Mouse (Mus musculus): Measurements from ENCODE around the gene Axin2. TPM values are rescaled to one million over a fixed set of nuclear protein-coding genes. Genes with fewer than 3 reads are reported as not detected.

Axin2 gene
- polyA plus RNA-seq, 1 experiment from 2014 or later = 13.4 TPM

DNA sequence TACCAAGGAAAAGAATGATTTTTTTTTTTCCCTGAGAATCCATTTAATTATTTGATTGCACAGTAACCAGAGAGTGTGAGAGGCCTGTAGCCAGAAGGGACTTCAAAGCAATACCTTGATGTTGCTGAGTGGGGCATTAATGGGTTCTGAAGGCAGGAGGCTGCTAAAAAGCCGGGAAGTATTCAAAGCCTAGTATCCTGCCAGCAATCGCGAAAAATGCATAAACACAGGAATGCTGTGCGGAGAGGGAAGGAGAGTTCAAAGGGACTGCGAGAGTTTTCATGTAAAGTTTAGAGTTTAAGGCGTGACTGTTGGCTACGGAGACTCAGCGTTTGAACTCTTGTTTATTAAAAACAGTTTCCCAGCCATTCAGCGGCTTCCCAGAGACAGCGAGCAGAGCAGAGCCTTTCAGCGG lies 41.5 kb downstream of the Axin2 start:
- Histone ChIP-seq H3K36me3 (no peaks in the 10 kb centered on the region), H3K4me3 (peak overlapping the region; percentile 31), H3K27me3 (ENCODE audit: low read depth, poor library complexity, severe bottlenecking) (no peaks in the 10 kb centered on the region), H3K27ac (peak overlapping the region; percentile 82), H3K9me3 (replicated peaks) (no peaks in the 10 kb centered on the region), H3K4me1 (peaks cover 45% of the 10 kb centered on the region)
- DNase-seq (ENCODE audit: low spot score) = peak; percentile 54
- WGBS = under 1% methylated on average over 11 of the region's 11 CpGs

DNA sequence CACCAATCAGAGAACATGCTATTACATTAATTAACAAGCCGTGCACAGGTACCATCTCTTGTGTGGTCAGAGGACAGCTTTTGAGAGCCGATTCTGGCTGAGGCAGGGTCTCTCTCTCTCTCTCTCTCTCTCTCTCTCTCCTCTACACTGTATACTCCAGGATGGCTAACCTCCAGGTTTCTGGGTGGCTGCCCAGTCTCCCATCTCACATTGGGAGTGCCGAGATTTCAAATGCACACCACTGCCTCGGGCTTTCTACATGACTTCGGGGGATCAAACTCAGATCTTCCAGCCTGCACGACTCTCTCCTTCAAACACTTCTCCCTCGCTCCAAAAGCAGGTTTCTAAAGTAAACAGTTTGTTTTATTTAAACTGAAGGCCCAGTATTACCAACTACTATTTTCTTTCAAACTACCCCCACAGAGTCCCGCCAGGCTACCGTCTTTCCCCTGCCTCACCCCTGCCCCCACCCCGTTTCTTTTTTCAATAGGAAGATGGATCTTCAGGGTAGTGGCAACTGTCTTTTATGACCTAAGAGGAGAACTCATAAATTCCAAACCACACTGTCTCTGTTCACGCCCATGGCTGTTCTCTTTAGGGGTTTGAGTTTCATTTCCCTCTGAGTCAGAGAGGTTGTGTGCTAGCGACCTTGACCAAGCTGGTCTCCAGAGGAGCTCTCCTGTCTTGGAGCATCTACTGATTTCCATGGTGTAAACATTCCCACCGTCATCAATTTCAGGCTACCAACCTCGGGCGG lies 43.5 kb downstream of the Axin2 start:
- H3K36me3 ChIP-seq = no peaks in the 10 kb centered on the region
- DNase-seq (ENCODE audit: low spot score) = no peak
- 73% methylated on average over 15 of the region's 15 CpGs for WGBS
- H3K4me1 ChIP-seq = peaks cover 40% of the 10 kb centered on the region
- H3K9me3 ChIP-seq (replicated peaks) = no peaks in the 10 kb centered on the region
- no peaks in the 10 kb centered on the region for H3K27me3 ChIP-seq (ENCODE audit: low read depth, poor library complexity, severe bottlenecking)
- 0 out of 2 replicates have a peak overlapping the region, but pooled peaks have one; percentile 7 for H3K27ac ChIP-seq
- H3K4me3 ChIP-seq = no peak overlapping the region

DNA sequence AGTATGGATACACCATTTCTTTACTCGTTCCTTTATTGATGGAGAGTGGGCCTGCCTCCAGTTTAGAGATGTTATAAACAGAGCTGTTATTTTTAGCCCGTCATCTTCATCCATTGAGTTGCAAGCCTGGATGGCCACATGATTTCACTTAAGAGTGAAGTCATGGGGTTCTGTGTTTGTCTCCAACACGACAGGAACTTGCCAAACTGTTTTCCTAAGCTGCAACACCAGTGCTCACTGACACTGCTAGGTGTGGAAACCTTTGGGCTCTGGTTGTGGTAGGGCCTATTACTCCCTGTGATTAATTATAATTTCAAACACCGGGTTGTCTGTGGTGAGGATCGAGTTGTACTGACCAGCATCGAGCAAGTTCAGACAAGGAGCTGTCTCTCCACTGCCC lies 45.6 kb downstream of the Axin2 start:
- WGBS = 54% methylated on average over 6 of the region's 6 CpGs
- H3K27me3 ChIP-seq (ENCODE audit: low read depth, poor library complexity, severe bottlenecking) = no peaks in the 10 kb centered on the region
- H3K27ac ChIP-seq = no peak overlapping the region; the same call in 1 of the 2 replicates
- DNase-seq (ENCODE audit: low spot score) = no peak
- H3K9me3 ChIP-seq (replicated peaks) = no peaks in the 10 kb centered on the region
- no peaks in the 10 kb centered on the region for H3K36me3 ChIP-seq
- H3K4me1 ChIP-seq = peaks cover 35% of the 10 kb centered on the region
- no peak overlapping the region for H3K4me3 ChIP-seq

DNA sequence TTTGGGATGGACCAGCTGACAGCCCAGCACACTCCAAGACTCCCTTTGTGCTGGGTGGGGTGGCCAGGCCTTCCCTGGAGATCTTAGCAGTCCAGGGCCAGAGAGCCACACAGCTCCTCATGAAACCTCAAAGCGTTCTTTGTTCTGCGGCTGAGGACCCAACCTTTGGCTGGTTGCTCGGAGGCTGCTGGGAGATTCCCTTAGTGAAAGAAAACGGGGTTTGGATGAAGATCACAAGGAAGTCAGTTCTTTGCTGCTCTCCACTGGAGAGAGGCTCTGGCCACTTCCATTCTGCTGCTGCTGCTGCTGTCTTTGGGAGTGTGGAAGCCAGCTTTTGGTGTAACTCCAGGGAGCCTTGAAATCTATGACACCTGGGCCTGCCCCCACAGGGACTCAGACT lies 53.3 kb downstream of the Axin2 start:
- WGBS = 61% methylated on average over 4 of the region's 4 CpGs
- Histone ChIP-seq H3K36me3 (no peaks in the 10 kb centered on the region), H3K27ac (peak overlapping the region; percentile 38; the same call in 1 of the 2 replicates), H3K4me1 (peaks cover 25% of the 10 kb centered on the region), H3K9me3 (replicated peaks) (no peaks in the 10 kb centered on the region), H3K27me3 (ENCODE audit: low read depth, poor library complexity, severe bottlenecking) (peaks cover 15% of the 10 kb centered on the region; the same call in 1 of the 2 replicates), H3K4me3 (no peak overlapping the region)
- no peak for DNase-seq (ENCODE audit: low spot score)

DNA sequence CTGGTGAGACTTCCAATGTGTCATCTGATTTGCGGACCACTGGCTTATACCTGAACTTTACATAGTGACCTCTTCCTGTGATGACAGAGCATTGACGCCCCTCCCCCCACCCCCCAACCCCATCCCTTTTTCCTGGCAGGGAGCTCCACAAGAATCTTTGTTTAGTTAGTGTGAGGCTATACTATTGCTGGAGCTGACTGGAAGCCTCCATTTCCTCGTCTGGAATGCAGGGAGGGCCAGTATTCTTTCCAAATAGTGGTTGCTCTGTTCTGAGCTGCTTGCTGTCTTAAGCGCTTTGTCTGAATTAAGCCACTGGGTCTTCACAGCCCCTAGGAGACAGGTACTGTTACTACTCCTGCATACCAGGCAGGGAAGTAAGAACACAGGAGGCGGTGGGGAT lies 53.7 kb downstream of the Axin2 start:
- Histone ChIP-seq H3K9me3 (replicated peaks) (no peaks in the 10 kb centered on the region), H3K27me3 (ENCODE audit: low read depth, poor library complexity, severe bottlenecking) (peaks cover 15% of the 10 kb centered on the region; the same call in 1 of the 2 replicates), H3K4me3 (no peak overlapping the region), H3K4me1 (peaks cover 25% of the 10 kb centered on the region), H3K36me3 (no peaks in the 10 kb centered on the region), H3K27ac (peak overlapping the region; percentile 38)
- no peak for DNase-seq (ENCODE audit: low spot score)
- WGBS = 46% methylated on average over 5 of the region's 5 CpGs

DNA sequence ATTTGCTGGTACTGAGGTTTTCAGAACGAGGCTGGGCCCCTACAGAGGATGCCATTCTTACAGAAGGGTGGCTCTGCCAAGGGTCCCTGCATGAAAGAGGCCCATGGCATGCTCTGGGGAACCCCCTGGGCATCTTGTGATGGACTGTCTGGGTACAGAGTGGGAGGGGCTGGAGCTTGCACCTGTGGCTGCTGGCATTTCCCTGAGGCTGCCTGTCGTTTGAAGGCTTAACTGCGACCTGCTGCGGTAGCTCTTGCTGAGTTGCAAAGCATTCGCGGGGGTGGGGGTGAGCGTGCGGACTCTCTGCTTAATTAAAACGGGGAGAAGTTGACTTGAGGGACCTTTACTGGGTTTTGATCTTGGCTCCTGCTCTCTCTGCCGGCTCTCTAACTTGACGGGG lies 55.4 kb downstream of the Axin2 start:
- H3K36me3 ChIP-seq = no peaks in the 10 kb centered on the region
- H3K4me1 ChIP-seq = peaks cover 25% of the 10 kb centered on the region
- no peak for DNase-seq (ENCODE audit: low spot score)
- peaks cover 15% of the 10 kb centered on the region; the same call in 1 of the 2 replicates for H3K27me3 ChIP-seq (ENCODE audit: low read depth, poor library complexity, severe bottlenecking)
- no peaks in the 10 kb centered on the region for H3K9me3 ChIP-seq (replicated peaks)
- no peak overlapping the region; the same call in 1 of the 2 replicates for H3K27ac ChIP-seq
- no peak overlapping the region for H3K4me3 ChIP-seq
- WGBS = 23% methylated on average over 11 of the region's 11 CpGs

DNA sequence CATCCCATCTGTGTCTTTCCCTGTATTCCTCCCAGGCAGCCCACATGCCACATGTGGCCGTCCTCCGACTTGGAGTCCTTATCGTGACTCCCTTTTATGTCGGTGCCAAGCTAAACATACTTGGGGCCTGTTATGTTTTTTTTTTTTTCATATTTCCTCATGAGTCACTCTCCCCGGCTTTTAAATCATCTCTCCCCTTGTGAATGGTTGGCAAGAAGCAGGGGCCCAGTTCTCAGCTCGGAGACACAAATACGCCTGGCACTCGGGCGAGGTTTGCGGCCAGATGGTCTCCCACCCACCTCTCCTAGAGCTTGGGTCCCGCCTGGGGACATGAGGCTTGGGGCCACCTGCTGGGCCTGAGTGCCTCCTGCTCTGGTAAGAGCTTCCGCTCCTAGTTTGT lies 60.4 kb downstream of the Axin2 start:
- WGBS = 88% methylated on average over 12 of the region's 12 CpGs
- Histone ChIP-seq H3K4me3 (no peak overlapping the region), H3K36me3 (no peaks in the 10 kb centered on the region), H3K9me3 (replicated peaks) (no peaks in the 10 kb centered on the region), H3K27ac (no peak overlapping the region), H3K4me1 (peaks cover 5% of the 10 kb centered on the region), H3K27me3 (ENCODE audit: low read depth, poor library complexity, severe bottlenecking) (peaks cover 4% of the 10 kb centered on the region; the same call in 1 of the 2 replicates)
- DNase-seq (ENCODE audit: low spot score) = no peak

DNA sequence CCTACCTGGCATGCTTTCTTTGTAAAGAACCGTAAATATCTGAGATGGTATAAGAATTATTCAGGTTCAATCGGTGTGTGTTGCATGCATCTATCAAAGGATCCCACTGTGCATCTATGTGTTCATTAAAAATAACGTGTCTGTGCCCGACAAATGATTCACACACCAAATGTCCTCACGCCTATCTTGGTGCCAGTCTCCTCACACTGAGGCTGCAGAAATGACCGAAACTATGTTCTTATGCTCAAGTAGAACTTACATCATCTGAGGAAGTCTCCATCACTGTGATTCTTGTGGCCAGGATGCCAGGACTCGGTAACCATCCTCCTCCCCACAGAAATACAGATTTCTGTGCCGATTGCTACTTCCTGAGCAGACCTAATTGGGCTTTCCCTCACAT lies 60.9 kb downstream of the Axin2 start:
- Histone ChIP-seq H3K4me3 (no peak overlapping the region), H3K27ac (no peak overlapping the region), H3K9me3 (replicated peaks) (no peaks in the 10 kb centered on the region), H3K36me3 (no peaks in the 10 kb centered on the region), H3K4me1 (no peaks in the 10 kb centered on the region; the same call in 1 of the 2 replicates), H3K27me3 (ENCODE audit: low read depth, poor library complexity, severe bottlenecking) (no peaks in the 10 kb centered on the region)
- DNase-seq (ENCODE audit: low spot score) = no peak
- WGBS = 92% methylated on average over 8 of the region's 8 CpGs

DNA sequence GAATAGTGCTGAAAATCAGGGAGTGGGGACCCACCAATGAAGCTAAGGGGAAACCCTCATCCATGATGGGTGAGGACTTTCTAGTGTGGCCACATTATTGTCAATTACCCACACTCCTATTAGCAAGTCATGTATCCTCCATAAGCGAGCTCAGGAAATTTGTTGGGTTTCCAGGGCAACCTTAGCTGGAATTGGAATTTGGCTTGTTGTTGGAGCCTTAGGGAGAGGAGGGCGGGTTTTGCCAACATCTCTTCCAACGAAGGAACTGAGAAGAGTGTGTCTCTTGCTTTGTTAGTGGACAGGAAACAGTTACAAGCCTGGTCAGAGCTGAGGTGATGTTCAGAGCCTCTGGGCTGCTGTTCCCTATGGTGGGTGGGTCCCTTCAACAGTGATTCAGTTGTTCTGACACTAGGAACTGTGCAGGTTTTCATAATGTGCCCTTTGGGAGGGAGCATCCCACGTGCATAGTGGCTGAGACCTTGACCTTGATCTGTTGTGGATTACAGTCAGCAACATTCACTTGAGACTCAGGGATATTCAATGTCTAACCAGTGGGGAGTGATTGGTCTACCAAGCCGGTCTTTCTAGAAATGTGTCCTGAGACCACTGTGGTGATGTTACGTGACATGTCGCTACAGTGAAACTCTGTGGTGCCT lies 63.4 kb downstream of the Axin2 start:
- WGBS = 85% methylated on average over 7 of the region's 7 CpGs
- no peak overlapping the region for H3K27ac ChIP-seq
- H3K4me3 ChIP-seq = no peak overlapping the region
- no peak for DNase-seq (ENCODE audit: low spot score)
- H3K9me3 ChIP-seq (replicated peaks) = no peaks in the 10 kb centered on the region
- no peaks in the 10 kb centered on the region for H3K36me3 ChIP-seq
- no peaks in the 10 kb centered on the region for H3K27me3 ChIP-seq (ENCODE audit: low read depth, poor library complexity, severe bottlenecking)
- no peaks in the 10 kb centered on the region for H3K4me1 ChIP-seq

DNA sequence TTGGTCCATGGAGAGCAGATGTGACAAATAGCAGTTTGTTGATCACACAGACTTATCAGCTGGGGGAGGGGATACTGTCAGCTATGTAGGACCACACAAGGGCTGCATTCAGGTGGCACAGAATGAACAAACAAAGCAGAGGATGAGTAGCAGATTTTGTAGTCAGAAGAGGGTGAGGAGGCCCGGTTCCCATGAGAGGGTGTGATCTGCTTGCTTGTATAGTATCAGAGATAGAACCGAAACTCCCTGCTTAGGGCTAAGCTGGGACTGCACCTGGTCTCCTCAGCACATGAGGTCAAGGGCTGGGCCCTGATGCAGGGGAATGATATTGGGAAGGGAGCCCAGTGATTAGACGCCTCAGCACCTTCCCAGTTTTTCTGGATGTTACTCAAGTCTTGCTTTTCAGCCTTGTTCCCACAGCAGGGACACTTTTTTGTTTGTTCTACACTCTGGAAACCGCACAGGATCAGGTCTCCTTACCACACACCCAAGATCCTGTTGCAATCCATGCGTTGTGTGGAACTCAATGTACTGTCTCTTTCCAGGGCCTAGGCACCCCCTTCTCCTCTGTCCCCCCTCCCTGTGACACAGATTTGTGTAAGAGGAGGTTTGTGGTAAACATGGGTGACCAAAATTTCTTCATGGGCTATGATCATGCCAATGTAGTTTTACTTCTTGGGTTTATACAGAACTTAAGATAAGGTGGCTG lies 64.7 kb downstream of the Axin2 start:
- WGBS = 86% methylated on average over 5 of the region's 5 CpGs
- no peak for DNase-seq (ENCODE audit: low spot score)

DNA sequence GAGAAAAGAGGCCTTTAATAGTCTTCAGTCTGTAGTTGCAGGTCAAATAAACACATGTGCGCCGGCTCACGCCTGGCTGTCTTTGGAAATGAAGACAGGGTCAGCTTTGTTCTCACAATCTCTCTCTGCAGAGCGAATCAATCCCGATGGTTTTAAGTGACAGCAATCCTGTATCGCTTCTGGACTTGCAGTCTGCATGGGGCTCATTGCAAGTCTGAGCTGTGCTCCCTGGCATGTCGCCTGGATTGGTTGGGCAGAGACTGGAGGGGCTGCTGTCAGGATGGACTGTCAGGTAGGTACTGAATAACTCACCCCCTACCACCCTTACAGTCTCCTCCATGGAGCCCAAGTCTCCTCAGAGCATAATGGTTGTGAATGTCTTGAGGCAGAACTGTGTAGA lies 65.7 kb downstream of the Axin2 start:
- Histone ChIP-seq H3K27me3 (ENCODE audit: low read depth, poor library complexity, severe bottlenecking) (no peaks in the 10 kb centered on the region), H3K27ac (no peak overlapping the region), H3K9me3 (replicated peaks) (no peaks in the 10 kb centered on the region), H3K36me3 (no peaks in the 10 kb centered on the region), H3K4me3 (no peak overlapping the region), H3K4me1 (no peaks in the 10 kb centered on the region)
- DNase-seq (ENCODE audit: low spot score) = no peak
- WGBS = 90% methylated on average over 7 of the region's 7 CpGs

More for the DNA sequence above, 64.7 kb downstream of the Axin2 start:
- H3K27ac ChIP-seq = no peak overlapping the region
- H3K4me1 ChIP-seq = no peaks in the 10 kb centered on the region
- no peaks in the 10 kb centered on the region for H3K27me3 ChIP-seq (ENCODE audit: low read depth, poor library complexity, severe bottlenecking)
- H3K36me3 ChIP-seq = no peaks in the 10 kb centered on the region
- no peak overlapping the region for H3K4me3 ChIP-seq
- H3K9me3 ChIP-seq (replicated peaks) = no peaks in the 10 kb centered on the region

DNA sequence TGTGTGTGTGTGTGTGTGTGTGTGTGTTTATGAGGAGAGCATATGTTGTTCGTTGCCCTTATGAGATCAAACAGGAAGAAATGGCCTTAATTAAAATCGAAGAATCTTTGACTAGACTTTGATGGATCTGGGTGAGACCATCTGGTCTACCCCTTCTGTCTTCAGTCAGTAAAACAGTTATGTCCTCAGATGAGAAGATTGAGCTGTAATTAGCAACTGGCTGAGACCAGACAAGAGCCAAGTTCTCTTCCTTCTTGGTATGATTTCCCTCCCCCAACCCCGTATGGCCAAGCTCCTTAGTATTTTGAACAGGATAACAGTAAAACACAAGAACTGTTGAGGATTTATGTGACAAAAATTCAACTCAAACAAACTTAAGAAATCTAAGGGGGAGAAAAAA lies 67.1 kb downstream of the Axin2 start:
- Histone ChIP-seq H3K36me3 (no peaks in the 10 kb centered on the region), H3K27ac (no peak overlapping the region), H3K4me3 (no peak overlapping the region), H3K27me3 (ENCODE audit: low read depth, poor library complexity, severe bottlenecking) (no peaks in the 10 kb centered on the region), H3K9me3 (replicated peaks) (no peaks in the 10 kb centered on the region), H3K4me1 (no peaks in the 10 kb centered on the region)
- 45% methylated on average over 3 of the region's 3 CpGs for WGBS
- no peak for DNase-seq (ENCODE audit: low spot score)

DNA sequence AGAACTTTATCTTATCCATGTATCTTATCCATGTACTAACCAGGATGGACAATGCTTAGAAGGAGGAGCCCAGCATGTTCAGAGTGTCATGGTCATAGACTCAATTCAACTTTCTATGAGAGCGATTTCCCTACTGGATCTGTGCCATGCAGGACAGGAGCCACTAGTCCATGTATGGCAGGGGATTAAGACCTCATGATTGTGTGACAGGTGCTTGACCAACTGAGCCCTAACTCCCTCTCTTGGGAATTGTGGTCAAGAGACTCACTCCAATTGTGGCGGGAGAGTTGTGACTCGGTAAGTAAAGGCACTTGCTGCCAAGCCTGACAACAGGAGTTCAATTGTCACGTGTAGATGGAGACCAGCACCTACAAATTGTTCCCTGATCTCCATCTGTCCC lies 67.6 kb downstream of the Axin2 start:
- Histone ChIP-seq H3K4me3 (no peak overlapping the region), H3K4me1 (no peaks in the 10 kb centered on the region), H3K9me3 (replicated peaks) (no peaks in the 10 kb centered on the region), H3K27me3 (ENCODE audit: low read depth, poor library complexity, severe bottlenecking) (no peaks in the 10 kb centered on the region), H3K27ac (no peak overlapping the region), H3K36me3 (no peaks in the 10 kb centered on the region)
- DNase-seq (ENCODE audit: low spot score) = no peak
- WGBS = 84% methylated on average over 4 of the region's 4 CpGs

Data from limb, embryonic 10.5 days (tissue).